Mouse (Mus musculus) MEL (cell line): ENCODE results near the gene Cep68.
"Not testable (repeated sequence)": the region's sequence is repeated elsewhere in the genome, so short reads cannot be mapped to it uniquely, and the experiment has no call there.

Experiments
- CHD2 ChIP-seq: IDR thresholded peaks from 2 replicates; pipeline ENCODE4 v1.6.1; 2011; ENCODE audit warnings: low read length, improper control_type of control experiment
- CTCF ChIP-seq, 3 experiments: IDR thresholded peaks in 2 of 3; conservative IDR thresholded peaks in 1 of 3; 2 replicates each; pipeline ENCODE4 v1.5.1; 2011 to 2012; ENCODE audit warnings: low read length in 3 of 3, low read depth in 2 of 3, mild to moderate bottlenecking in 2 of 3, improper control_type of control experiment in 1 of 3, inconsistent platforms in 1 of 3, mixed read lengths in 1 of 3, moderate library complexity in 1 of 3; ENCODE audit not compliant: control insufficient read depth in 1 of 3, insufficient read depth in 1 of 3, poor library complexity in 1 of 3, severe bottlenecking in 1 of 3
- E2F4 ChIP-seq: IDR thresholded peaks from 2 replicates; pipeline ENCODE4 v1.6.1; 2011; ENCODE audit warnings: low read depth, low read length, improper control_type of control experiment, borderline replicate concordance
- ELF1 ChIP-seq: IDR thresholded peaks from 2 replicates; pipeline ENCODE4 v1.6.1; 2014; ENCODE audit warnings: low read depth, mild to moderate bottlenecking, inconsistent platforms, low read length, improper control_type of control experiment, moderate library complexity
- EP300 ChIP-seq, 2 experiments: IDR thresholded peaks; 2 replicates each; pipeline ENCODE4 v1.6.1; 2011; ENCODE audit warnings: improper control_type of control experiment in 2 of 2, low read length in 2 of 2, low read depth in 1 of 2, mild to moderate bottlenecking in 1 of 2
- GATA1 ChIP-seq: IDR thresholded peaks from 2 replicates; pipeline ENCODE4 v1.6.1; 2011; ENCODE audit warnings: low read depth, low read length, improper control_type of control experiment
- NELFE ChIP-seq: IDR thresholded peaks from 2 replicates; pipeline ENCODE4 v1.6.1; 2011; ENCODE audit warnings: low read depth, low read length, improper control_type of control experiment
- NRF1 ChIP-seq: IDR thresholded peaks from 2 replicates; pipeline ENCODE4 v1.6.1; 2014; ENCODE audit warnings: low read depth, mild to moderate bottlenecking, inconsistent platforms, low read length, improper control_type of control experiment, moderate library complexity; ENCODE audit not compliant: poor library complexity, insufficient read depth, severe bottlenecking
- POLR2A ChIP-seq, 2 experiments: IDR thresholded peaks; 2 replicates each; pipeline ENCODE4 v1.6.1; 2011 to 2012; ENCODE audit warnings: low read length in 2 of 2, mild to moderate bottlenecking in 2 of 2, control low read depth in 1 of 2, improper control_type of control experiment in 1 of 2, low read depth in 1 of 2, moderate library complexity in 1 of 2; ENCODE audit not compliant: control insufficient read depth in 1 of 2, insufficient read depth in 1 of 2, poor library complexity in 1 of 2
- RAD21 ChIP-seq: IDR thresholded peaks from 2 replicates; pipeline ENCODE4 v1.6.1; 2011; ENCODE audit warnings: mild to moderate bottlenecking, low read depth, low read length, improper control_type of control experiment
- RCOR1 ChIP-seq: IDR thresholded peaks from 2 replicates; pipeline ENCODE4 v1.6.1; 2012; ENCODE audit warnings: low read depth, mild to moderate bottlenecking, inconsistent platforms, low read length, improper control_type of control experiment
- USF1 ChIP-seq: IDR thresholded peaks from 2 replicates; pipeline ENCODE4 v1.6.1; 2014; ENCODE audit warnings: low read depth, mild to moderate bottlenecking, inconsistent platforms, low read length, improper control_type of control experiment, moderate library complexity
- ZC3H11A ChIP-seq: IDR thresholded peaks from 2 replicates; pipeline ENCODE4 v1.6.1; 2012; ENCODE audit warnings: low read depth, mild to moderate bottlenecking, inconsistent platforms, low read length, improper control_type of control experiment

DNA sequence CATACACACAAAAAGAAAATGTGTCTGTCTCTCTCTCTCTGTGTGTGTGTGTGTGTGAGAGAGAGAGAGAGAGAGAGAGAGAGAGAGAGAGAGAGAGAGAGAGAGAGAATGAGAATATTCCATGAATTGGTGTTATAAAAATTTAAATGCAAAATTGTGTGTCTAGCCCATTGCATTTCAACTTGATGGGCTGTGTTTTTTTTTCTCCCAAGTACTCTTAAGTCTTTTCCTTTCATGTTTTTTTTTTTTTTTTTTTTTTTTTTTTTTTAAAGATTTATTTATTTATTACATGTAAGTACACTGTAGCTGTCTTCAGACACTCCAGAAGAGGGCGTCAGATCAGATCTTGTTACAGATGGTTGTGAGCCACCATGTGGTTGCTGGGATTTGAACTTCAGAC is 27.6 kb downstream of the Cep68 start:
- not testable (repeated sequence) for TF ChIP-seq CTCF (IDR thresholded peaks at IDR 0.05 in 2 of 3, conservative IDR thresholded peaks at IDR 0.05 in 1 of 3; ENCODE audit: control insufficient read depth in 1 of 3, insufficient read depth in 1 of 3, low read depth in 2 of 3, low read length in 3 of 3, poor library complexity in 1 of 3, severe bottlenecking in 1 of 3); POLR2A (IDR thresholded peaks at IDR 0.05; ENCODE audit: control insufficient read depth in 1 of 2, insufficient read depth in 1 of 2, low read depth in 1 of 2, low read length in 2 of 2, poor library complexity in 1 of 2); NRF1; GATA1; EP300 (IDR thresholded peaks at IDR 0.05; ENCODE audit: low read depth in 1 of 2, low read length in 2 of 2); E2F4; USF1; ZC3H11A; RCOR1; CHD2; RAD21; ELF1; NELFE
